Mouse (Mus musculus) gastrocnemius, adult 18-20 months (tissue): ENCODE results near the gene Kitl. TPM values are rescaled to one million over a fixed set of nuclear protein-coding genes. Genes with fewer than 3 reads are reported as not detected.

ENCODE experiments used
- DNase-seq: peaks from one replicate; pipeline ENCODE4 v3.0.0; 2021; ENCODE audit warnings: low spot score
- long read RNA-seq, 2 experiments: library from polyadenylated mRNA; stranded (forward); transcript quantifications; one replicate each; pipeline ENCODE4 v2.0.0; 2021
- total RNA-seq, 2 experiments: library from RNA; stranded (reverse); gene quantifications; 2 replicates each; pipeline ENCODE4 v1.2.3; 2021

Kitl gene
- 10 to 100 TPM; 16.3 to 27.7 TPM for total RNA-seq
- long read RNA-seq, experiment 1, full-length matches to known transcripts, result 34 of 39 reads
- long read RNA-seq, experiment 1, partial matches to known transcripts, result 1 of 39 reads
- long read RNA-seq, experiment 1, other reads (novel, unspliced or antisense), result 4 of 39 reads
- long read RNA-seq, experiment 2, full-length matches to known transcripts, result 14 of 19 reads
- long read RNA-seq, experiment 2, partial matches to known transcripts, result 0 of 19 reads
- long read RNA-seq, experiment 2, other reads (novel, unspliced or antisense), result 5 of 19 reads

DNA sequence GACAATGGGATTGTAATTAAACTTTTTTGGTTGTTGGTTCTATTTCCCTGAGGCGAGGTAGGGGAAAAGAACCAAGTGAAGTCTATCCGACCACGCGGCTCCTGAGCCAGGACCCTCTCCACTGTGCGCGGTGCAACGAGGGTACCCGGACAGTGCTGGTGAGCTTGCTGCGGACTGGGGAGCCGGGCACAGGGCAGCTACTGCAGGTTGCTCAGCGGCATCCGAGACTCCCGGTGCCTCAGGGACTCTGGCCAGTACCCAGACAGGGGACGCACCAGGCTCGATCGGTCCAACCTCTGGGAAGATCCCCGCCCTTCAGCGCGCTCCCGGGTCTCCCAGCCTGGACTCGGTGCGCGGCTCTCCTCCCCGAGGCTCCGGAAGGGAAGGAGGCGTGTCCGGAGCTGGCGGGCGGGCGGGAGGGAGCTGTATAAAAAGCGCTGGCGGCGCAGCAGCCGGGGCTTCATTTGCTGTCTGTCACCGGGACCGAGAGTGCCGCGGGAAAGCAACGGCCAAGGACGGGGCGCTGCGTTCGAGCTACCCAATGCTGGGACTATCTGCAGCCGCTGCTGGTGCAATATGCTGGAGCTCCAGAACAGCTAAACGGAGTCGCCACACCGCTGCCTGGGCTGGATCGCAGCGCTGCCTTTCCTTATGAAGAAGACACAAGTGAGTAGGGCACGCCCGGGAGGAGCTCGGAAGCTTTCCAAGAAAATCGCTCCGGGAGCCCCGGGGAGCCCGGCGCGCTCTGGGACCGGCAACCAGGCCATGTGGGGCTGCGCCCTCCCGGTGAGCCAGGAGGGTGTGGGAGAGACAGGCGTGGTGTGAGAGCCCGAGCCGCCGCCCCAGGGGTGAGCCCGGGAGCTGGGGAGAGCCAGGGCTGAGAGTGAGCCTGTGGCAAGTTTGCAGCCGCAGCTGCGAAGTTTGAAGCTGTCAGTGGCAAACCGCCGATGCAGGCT lies at the start of gene Kitl:
Gene Kitl, plus strand, starts transcription at position 261 of the 956 bp plus-strand sequence.
- peak; percentile 64 for DNase-seq

DNA sequence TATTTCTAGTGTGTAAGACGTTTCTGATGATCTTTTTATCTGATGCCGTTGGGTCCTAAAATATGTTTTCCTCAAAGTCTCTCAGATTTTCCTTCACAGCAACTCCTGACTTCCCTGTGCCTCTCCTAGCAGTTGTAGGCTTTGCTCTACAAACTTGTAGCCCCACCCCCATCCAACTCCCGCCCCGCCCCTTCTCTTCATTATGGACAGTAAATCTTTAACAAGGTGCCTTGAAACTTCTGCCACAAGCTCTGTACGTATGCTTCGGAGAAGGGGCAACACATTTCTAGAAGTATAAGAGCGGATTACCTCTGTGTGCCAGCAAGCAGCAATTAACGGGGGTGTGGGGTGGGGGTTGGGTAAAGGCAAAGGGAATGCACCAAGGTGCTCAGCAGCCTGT lies 42.6 kb upstream of the Kitl start:
- no peak for DNase-seq

DNA sequence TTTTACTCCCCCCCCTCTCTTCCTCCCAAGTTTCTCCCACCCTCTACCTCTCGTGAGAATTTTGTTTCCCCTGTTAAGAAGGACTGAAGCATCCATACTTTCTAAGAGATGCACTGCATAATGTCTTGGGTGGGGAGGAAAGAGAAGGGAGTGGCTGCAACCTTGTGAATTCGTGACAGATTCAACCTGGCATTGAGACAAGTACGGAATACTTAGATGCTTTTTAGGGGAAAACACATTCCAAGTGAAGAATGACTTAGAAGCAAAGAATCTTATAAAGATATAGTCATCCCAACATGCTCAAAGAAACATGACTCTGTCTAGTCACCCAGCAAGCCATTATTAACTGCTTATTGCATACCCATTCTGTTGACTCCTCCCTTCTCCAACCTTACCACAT lies 35.3 kb upstream of the Kitl start:
- no peak for DNase-seq

DNA sequence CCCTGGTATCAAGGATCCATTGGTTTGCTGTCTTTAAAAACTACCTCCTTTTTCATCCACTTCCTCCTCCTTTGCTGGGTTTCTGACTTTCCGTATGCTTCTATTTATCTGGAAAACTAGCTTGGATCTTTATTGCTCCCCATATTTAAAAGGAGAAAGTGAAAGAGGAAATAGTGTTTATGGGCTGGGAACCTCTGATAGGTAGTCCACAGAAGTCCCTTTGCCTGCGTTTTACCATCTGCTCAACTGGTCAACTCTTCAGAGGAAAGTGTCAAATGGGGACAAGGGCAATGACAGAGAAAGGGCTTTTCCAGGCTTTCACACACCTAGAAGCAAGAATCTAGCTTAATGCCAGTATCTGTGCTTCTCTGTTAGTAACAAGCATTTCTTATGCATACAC lies 34.5 kb upstream of the Kitl start:
- DNase-seq, result no peak

DNA sequence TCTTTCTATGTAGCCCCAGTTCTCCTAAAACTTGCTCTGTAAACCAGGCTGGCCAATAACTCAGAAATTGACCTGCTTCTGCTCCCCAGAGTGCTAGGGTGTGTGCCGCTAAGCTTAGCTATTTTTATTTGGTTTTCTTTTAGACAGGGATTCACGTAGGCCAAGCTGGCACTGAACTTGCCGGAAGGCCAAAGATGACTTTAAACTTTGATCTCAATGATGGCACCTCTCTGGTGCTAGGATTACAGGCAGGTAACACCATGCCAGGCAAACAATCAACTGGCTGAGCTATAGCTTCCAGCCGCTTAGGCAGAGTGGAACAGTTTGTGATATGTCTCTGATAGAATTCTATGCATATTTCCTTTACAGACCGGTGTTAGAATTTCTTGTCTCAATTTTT lies 33.5 kb upstream of the Kitl start:
- DNase-seq, result no peak

DNA sequence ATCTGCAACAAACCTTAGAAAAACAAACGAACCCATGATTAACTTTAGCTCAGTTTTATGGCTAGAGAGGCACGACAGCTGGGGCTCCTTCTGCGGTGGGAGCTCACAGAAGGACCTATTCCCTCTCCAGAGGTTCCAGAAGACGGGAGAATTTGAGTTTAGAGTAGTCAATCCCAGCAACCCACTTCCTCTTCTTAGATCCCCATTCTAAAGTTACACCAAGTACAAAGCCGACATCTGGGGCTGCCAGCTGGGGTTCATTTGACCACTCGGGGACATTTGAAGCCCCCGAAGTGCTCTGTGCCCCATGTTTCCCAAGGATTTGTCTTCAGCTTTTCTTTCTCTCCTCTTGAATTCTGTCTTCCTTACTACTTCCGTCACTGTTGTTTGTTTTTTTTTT lies 28.7 kb upstream of the Kitl start:
- no peak for DNase-seq

DNA sequence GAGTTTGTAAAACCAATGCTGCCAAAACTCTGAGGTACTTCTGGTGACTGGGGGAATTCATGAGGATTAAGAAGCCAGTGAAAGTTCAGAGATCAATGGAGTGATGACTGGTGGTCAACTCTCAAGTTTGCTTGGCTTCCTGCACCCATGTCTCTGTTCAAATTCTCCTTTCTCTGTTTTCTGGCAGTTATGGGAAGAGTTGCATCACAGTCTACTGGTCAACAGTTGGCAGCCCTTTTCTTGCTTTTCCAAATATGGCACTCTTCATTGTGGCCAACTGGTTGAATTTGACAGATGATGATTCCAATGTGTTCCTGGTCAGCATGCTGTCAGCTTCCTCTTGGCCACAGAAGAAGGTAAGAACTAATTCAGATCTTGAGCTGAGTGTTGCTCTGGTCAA lies 25.7 kb upstream of the Kitl start:
- DNase-seq, result no peak

DNA sequence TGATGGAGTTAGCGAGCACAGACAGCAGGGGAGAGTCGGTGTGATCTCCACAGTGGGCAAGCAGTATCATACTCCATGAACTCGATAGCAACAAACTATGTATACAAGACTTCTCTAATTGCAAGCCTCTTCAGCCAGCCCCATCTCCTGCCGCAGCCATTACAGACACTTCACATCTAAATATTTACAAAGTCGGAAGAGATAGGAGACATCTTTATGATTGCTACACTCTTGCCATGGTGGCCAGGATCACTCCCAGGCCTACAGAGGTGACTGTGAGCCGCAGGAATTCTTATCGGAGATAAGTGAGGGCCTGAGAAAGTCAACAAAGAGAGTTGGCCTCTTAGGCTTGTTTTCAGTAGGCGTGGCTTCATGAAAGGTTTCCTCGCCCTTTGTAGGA lies 23.3 kb upstream of the Kitl start:
- no peak for DNase-seq

DNA sequence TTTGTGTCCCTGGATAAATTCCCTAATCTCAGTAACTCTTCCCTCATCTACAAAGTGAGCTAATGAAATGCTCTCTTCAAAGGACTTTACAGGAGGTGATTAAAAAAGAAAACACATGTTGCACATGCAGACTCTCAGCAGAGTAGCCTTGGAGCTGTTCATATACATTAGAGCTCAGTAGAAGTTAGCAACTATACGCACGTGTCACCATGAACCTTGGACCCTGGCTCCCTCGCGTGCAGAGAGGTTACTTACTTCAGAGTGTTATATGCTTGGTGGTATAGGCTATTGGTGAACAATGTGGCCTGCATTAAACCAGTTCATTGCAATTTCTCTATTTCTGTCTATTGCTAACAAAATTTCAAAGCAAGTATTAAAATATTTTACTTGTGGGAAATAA lies 14.0 kb upstream of the Kitl start:
- no peak for DNase-seq

DNA sequence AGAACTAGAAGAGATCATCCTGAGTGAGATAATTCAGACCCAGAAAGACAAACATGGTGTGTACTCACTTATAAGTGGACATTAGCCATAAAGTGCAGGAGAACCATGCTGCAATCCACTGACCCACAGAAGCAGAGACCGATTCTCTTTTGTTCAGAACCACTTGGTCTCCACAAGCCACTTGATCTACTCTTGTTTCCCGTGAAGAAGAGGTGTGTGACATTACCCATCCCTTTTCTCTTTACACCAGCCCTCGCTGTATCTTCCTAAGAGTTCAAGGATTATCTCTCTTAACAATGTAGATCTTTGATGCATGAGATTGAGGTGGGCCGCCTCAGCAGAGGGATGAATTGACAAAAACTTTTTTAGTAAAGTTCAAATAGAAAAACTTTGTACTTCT lies 11.6 kb upstream of the Kitl start:
- DNase-seq, result no peak

DNA sequence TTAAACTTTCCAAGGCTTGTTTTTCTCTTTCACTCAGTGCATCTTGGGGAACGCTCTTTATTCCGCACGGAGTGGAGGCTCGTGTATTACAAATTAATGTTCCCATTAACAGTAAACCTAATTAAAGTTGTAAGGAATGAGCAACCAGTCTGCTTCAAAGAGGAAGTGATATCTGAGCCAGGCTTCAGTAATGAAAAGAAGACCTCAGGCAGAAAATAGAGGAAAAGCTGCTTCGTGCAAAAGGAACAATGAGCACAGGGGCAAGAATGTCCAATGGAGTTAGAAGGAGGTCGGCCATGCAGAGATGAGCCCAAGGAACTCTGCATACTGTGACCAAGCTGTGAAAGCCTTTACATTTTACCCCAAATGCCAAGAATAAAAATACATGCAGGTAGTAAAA lies 5.7 kb upstream of the Kitl start:
- no peak for DNase-seq

DNA sequence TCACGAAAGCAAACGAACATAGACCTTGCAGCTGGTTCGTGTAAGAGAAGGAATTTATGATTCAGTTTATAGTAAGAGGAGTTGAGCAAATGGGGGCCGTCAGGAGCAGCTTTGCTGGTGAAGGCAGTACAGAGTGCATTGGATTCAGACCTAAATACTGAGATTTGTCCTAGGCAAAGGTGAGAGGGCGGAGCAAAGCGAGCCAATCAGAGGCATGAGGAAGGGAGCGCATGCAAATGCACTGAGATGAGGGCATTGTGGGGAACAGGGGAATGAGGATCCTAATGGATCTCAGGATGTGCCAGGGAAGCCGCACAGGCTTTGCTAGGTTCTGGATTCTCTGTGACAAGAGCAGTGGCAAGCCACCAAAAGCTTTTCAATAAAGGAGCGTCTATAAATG lies 5.1 kb upstream of the Kitl start:
- no peak for DNase-seq

DNA sequence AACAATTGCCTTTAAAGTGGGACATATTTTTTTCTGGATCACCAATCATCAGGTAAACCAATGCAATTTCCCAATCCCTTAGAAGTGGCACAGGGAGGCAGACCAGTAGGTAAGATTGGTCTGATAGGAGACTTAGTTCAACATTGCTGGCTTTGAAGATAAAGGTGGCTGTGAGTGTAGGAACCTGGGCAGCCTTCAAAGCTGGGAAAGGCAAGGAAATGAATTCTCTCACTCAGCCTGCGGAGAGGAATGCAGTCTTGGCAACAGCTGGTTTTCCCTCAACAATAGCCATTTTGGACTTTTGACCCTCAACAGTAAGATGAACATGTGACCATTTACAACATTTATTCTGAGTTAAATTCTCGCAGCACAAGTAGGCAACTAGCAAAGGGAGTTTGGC lies 1.3 kb upstream of the Kitl start:
- DNase-seq, result no peak

DNA sequence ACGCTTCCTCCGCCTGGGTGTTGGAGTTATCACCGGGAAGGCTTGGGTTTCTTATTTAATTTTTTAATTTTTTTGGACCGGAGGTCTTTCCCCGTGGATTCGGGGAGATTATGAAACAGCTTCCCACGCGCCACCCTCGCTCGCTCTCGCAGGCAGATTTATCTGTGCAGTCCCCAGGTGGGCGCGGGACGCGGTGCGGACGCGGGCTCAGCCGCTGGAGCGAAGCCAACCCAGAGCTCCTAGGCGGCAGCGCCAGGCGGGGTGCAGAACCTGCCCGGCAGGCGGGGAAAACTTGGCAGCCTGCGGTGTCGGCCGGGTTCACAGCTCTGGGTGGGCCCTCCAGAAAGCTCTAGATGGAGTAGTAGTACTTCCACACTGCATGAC lies 888 bp downstream of the Kitl start:
- DNase-seq, result peak; percentile 16

DNA sequence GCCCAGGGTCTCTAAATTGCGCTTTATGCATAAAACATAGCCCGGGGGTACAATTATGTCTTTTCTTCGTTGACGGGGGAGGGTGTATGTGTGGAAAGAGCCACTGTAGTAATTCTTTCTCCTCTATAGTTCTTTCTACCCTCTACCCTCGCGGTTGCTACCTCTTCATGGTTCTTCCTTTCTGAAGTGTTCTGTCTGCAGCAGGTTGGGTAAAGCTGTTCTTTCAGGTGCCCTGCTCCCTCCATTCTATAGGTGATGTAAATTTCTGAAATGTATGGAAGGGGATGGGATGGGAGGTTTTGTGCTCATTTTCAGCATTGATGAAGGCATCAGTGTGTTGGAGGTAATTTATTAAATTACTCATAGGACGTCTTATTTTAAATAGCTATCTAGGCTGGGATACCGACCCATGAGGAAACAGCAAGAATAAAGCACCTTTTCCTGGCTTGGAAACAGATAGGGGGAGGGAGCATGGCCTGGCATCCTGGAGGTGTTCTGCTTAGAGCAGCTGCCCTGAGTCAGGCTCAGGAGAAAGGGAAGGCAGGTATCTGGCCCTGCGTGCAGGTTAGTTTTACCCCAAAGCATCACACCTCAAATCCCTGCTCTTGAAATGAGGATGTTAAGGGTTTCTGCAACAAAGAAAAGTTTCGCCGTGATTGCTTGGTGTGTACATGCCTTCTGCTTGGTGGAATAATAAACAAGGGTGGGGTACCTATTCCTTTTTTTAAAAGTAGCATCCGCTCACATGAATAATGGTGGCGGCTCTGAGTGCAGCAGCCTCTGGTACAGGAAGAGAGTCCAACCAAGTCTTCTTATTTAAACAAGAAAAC lies 1.7 kb downstream of the Kitl start:
- no peak for DNase-seq

DNA sequence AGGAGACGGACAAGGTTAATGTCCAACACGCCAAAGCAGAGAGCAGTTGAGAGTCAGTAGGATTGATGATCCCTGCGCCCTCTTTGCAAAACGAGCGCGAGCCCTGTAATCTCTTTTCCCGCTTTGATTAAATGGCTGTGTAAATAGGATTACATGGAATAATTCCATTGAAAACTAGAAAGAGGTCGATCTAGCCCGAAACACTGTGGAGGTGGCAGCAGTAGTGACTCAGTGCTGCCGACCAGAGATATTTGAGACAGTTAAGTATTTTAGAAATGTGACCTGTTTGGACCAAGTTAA lies 2.3 kb downstream of the Kitl start:
- DNase-seq, result no peak

DNA sequence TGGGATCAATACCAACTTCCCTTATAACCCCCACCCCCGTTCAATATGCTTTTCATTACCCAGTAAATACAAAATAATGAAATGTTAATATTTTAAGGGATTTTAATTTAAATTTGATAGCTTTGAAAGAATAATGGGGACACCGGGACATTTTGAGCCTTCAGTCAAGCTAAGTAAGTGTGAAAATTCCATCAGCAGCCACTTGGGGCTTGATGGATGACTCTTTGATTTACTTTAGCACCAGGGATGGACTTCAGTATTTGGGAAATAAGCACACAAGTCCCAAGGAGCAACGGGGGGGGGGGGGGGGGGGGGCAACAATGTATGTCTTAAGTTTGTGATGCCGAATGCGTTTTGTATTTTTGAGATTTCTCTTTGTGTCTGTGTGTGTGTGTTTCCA lies 3.1 kb downstream of the Kitl start:
- no peak for DNase-seq

DNA sequence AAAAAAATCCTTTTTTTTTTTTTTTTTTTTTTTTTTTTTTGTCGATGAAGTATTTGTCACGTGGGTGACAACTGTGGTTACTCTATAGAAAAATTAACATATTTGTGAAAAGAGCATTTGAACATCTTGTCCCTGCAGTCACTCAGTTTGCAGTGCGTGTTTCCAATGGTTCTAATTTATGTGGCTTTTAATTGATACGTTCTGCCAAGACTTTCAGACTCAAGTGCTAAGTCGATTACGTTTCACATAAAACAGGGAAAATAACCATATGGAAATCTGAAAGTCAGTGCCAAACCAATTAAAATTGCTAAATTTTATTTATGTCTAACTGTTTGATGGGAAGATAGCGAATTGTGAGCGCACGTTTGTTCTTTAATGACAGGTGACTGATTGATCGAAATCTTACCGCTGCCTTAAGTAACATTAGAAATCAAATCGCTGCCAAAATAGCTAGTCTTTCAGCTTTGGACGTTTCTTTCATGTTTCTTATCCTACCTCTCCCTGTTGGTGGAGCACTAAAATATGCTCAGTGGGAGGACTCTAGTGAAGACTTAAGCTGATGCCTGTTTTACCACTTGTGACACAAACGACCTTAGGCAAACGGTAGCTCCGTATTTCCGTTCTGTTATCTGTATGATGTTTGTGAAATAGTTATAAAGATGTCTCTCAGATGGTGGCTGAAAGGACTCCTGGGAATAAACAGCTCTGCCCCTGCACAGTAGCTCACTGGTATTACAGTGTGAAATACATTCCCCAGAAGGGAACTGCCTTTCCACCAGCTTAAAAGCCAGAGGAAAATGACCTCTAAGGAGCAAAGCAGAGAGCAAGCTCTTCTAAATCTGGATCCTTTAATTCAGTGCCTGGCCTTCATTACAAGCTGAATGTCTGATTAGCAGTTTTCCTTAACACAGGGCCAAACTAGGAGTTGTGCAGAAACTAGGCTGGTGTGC lies 4.1 kb downstream of the Kitl start:
- no peak for DNase-seq

DNA sequence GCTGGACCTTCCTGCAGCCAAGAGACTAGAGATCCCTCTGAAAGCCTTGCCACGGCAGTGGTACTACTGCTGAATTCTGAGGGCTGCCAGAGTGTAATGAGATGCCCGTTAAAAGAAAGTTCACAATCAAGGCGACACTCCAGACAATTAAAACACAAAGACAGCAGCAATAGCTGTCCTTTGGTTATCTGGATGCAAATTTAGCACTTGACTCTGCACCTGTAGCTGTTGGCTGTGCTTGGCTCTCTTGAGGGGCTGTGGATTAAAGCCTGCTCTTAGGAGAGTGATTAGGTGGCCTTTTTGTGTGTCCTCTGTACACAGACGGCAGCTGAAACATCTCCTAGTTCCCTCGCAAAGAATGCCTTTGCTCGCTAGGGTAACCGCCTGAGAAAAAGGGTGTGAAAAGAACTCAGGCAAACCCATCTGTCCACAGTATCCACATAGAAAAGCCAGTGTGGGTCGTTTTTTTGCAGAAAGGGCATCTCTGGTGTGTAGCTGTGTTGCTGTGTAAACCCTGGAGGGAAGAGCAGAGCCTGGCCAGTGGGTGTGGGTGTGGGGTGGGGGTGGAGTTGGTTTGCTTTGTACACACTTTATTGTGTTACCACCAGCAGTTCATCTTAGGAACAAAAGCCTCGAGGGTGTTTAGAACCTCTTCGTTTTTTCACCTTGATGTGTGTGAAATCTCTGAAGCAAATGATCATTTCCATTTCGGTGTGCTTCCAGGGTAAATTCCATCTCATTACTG lies 6.8 kb downstream of the Kitl start:
- no peak for DNase-seq

DNA sequence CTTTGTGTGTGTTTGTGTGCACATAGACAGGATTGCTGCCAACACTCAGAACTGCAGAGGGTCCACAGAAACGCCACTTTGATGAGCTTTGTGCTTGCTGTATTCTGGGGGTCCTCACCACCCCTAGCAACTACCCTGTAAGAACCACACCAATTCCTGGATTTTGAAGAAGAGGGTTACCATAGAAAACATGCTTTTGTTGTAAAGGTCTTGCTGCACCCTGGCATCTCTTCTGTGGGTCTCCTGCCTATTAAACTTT lies 7.3 kb downstream of the Kitl start:
- no peak for DNase-seq

DNA sequence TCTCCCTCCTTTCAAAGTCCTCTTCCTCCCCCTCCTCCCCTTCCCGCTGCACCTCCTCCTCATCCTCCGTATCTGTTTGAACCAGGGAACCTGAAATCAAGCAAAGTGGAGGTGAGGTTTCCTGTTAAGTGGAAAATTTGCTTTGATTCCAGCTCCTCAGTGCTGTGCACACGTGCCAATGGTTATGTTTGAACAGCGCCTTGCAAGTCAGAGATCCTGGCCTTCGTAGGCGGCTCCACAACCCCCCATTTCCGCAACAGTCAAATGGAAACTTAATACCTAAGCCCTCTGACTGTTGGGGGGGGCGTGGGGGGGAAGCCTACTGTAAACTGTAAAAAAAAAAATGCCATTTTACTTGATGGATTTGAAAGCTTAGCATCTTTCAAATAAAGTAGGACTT lies 10.2 kb downstream of the Kitl start:
- no peak for DNase-seq
